In genomic region chr9:19097286-19097685, GRCm38 (mm10) we compare ENCODE assay signal across 28 mouse cellular contexts. TPM values are rescaled to one million over a fixed set of nuclear protein-coding genes. Genes with fewer than 3 reads are reported as not detected.
DNase-seq lines count a peak whose midpoint lies in the region; TF ChIP-seq lines count a peak whose summit lies in the region.
"Had no signal": no experiment of that assay in that cellular context is flagged by ENCODE, and none has a peak within 500 bp of the region (broad histone marks: within the 10 kb centered on the region; RNA-seq: fewer than 3 reads in every experiment).

No protein-coding gene starts in this region.

- H3K9ac ChIP-seq in ES-E14 (ENCODE audit: insufficient read depth, low read depth, low read length, poor library complexity, severe bottlenecking) = no peak overlapping the region
- H3K9ac ChIP-seq: embryonic facial prominence, embryonic 12.5 days; forebrain, embryonic 13.5 days had no signal

- H3K4me3 ChIP-seq in E14TG2a.4 (replicated peaks; ENCODE audit: low read length) (peak overlapping the region; percentile 23; the same call in 1 of the 2 replicates), ES-E14 (ENCODE audit: insufficient read depth in 1 of 2, low read depth in 1 of 2, low read length in 2 of 2, poor library complexity in 1 of 2, severe bottlenecking in 1 of 2) (peak overlapping the region in 1 of 2 experiments; percentile 14; a peak in 1 of 4 replicates)
- H3K4me3 ChIP-seq in hindbrain, embryonic 10.5 days = no peak overlapping the region
- H3K4me3 ChIP-seq: embryonic facial prominence, embryonic 10.5 days; embryonic facial prominence, embryonic 12.5 days; forebrain, embryonic 13.5 days had no signal

- DNase-seq in ES-E14 (ENCODE audit: low read depth, low spot score) (no peak), ZHBTc4 (ENCODE audit: low read depth, low spot score) (peak; percentile 52)
- no peak for DNase-seq in embryo, embryonic 10.5 days (ENCODE audit: low spot score)
- DNase-seq in hindbrain, embryonic 10.5 days (ENCODE audit: low spot score) = no peak
- DNase-seq: adrenal gland, adult 2 months; adrenal gland, postnatal 10 days; adrenal gland, postnatal 25 days; B cell, adult 2 months; cerebellum, adult 11 months; cerebellum, adult 18-20 months; cerebellum, adult 8-10 months; cerebellum, adult 9-11 months; cerebellum, postnatal 14 days; cerebellum, postnatal 36 days had no signal

- TF ChIP-seq CTCF in E14TG2a.4 (conservative IDR thresholded peaks at IDR 0.05; ENCODE audit: low read length) = no peak

- peaks cover 25% of the 10 kb centered on the region for H3K4me1 ChIP-seq in E14TG2a.4 (replicated peaks; ENCODE audit: low read depth, low read length)
- peaks cover 4 to 15% of the 10 kb centered on the region in 2 experiments; a peak in 3 of 4 replicates for H3K4me1 ChIP-seq in ES-E14 (ENCODE audit: control insufficient read depth in 2 of 2, insufficient read depth in 2 of 2, low read length in 2 of 2, poor library complexity in 1 of 2)
- H3K4me1 ChIP-seq in hindbrain, embryonic 10.5 days (replicated peaks) = no peaks in the 10 kb centered on the region
- H3K4me1 ChIP-seq: embryonic facial prominence, embryonic 10.5 days; embryonic facial prominence, embryonic 12.5 days; forebrain, embryonic 13.5 days had no signal

- in situ Hi-C loops in ES-E14 (cut with MboI; ENCODE audit: low sequenced_read_pairs in 2 of 2, unreplicated experiment in 2 of 2) = no loop called here

- 83% methylated on average over 4 of the region's 4 CpGs for WGBS in hindbrain, embryonic 10.5 days

- H3K27ac ChIP-seq in ES-E14 (ENCODE audit: insufficient read depth, low read depth, low read length, poor library complexity, severe bottlenecking) = peak overlapping the region; percentile 82; the same call in 1 of the 2 replicates
- no peak overlapping the region for H3K27ac ChIP-seq in hindbrain, embryonic 10.5 days
- H3K27ac ChIP-seq: embryonic facial prominence, embryonic 10.5 days; embryonic facial prominence, embryonic 12.5 days; forebrain, embryonic 13.5 days had no signal

- H3K9me3 ChIP-seq in E14TG2a.4 (ENCODE audit: low read length) = peaks cover 18% of the 10 kb centered on the region
- no peaks in the 10 kb centered on the region for H3K9me3 ChIP-seq in ES-E14 (ENCODE audit: control insufficient read depth, insufficient read depth, low read depth, low read length)
- peaks cover 18% of the 10 kb centered on the region for H3K9me3 ChIP-seq in hindbrain, embryonic 10.5 days
- H3K9me3 ChIP-seq: embryonic facial prominence, embryonic 12.5 days had no signal

- H3K36me3 ChIP-seq in E14TG2a.4 (ENCODE audit: insufficient read depth, low read length) = peaks cover 26% of the 10 kb centered on the region
- H3K36me3 ChIP-seq in ES-E14 (ENCODE audit: control insufficient read depth, insufficient read depth, low read length, poor library complexity, severe bottlenecking) = no peaks in the 10 kb centered on the region; the same call in none of the 2 replicates
- no peaks in the 10 kb centered on the region for H3K36me3 ChIP-seq in hindbrain, embryonic 10.5 days
- H3K36me3 ChIP-seq: embryonic facial prominence, embryonic 10.5 days; embryonic facial prominence, embryonic 12.5 days had no signal

- H3K27me3 ChIP-seq in E14TG2a.4 (ENCODE audit: insufficient read depth, low read length) = no peaks in the 10 kb centered on the region
- no peaks in the 10 kb centered on the region for H3K27me3 ChIP-seq in hindbrain, embryonic 10.5 days (ENCODE audit: insufficient read depth, poor library complexity, severe bottlenecking)
- H3K27me3 ChIP-seq: CH12.LX; embryonic facial prominence, embryonic 12.5 days; forebrain, embryonic 13.5 days had no signal

TF ChIP-seq in ES-E14, 5 proteins besides CTCF, POLR2A, EP300 and RAD21:
- TF ChIP-seq HCFC1 (IDR thresholded peaks at IDR 0.05; ENCODE audit: borderline replicate concordance, insufficient read depth, low read length) (no peak), ZC3H11A (IDR thresholded peaks at IDR 0.05; ENCODE audit: borderline replicate concordance, low read depth, low read length) (no peak), CHD2 (IDR thresholded peaks at IDR 0.05; ENCODE audit: low read depth, low read length) (no peak), ZNF384 (IDR thresholded peaks at IDR 0.05; ENCODE audit: low read depth, low read length) (no peak), MAFK (IDR thresholded peaks at IDR 0.05; ENCODE audit: insufficient read depth, low read depth, low read length) (no peak)

RNA-seq across cellular contexts. Expression of gene Olfr836, which starts 22.9 kb away (rescaled TPM):
- total RNA-seq in ES-E14 (2012; rRNA removed) = 1.5 and 1.7 TPM in 2 replicates
- not detected in 2 replicates for polyA plus RNA-seq in hindbrain, embryonic 10.5 days (2016; fragmentation: Nextera tagmentation; extraction: Ambion mirVana)
- total RNA-seq: adrenal gland, adult 2 months; adrenal gland, postnatal 10 days; adrenal gland, postnatal 25 days; adrenal gland, postnatal 4 days; CH12.LX; common myeloid progenitor, adult 5-6 weeks; MEL had no signal
- polyA plus RNA-seq: adrenal gland, adult 2 months; brain, embryonic 14.5 days; CD4-positive, CD25-positive, alpha-beta regulatory T cell, adult 4 months; embryonic facial prominence, embryonic 10.5 days; embryonic facial prominence, embryonic 12.5 days; embryonic facial prominence, embryonic 14.5 days; forebrain, embryonic 11.5 days; forebrain, embryonic 13.5 days; forebrain, embryonic 16.5 days; frontal cortex, adult 2 months had no signal

RNA-seq across cellular contexts. Expression of gene Olfr837, which starts 38.8 kb away (rescaled TPM):
- 0.69 and 0.80 TPM in 2 replicates for total RNA-seq in ES-E14 (2012; rRNA removed)
- polyA plus RNA-seq in hindbrain, embryonic 10.5 days (2016; fragmentation: Nextera tagmentation; extraction: Ambion mirVana) = not detected in 2 replicates
- total RNA-seq: adrenal gland, adult 2 months; adrenal gland, postnatal 10 days; adrenal gland, postnatal 25 days; adrenal gland, postnatal 4 days; CH12.LX; common myeloid progenitor, adult 5-6 weeks; MEL had no signal
- polyA plus RNA-seq: adrenal gland, adult 2 months; brain, embryonic 14.5 days; embryonic facial prominence, embryonic 10.5 days; embryonic facial prominence, embryonic 12.5 days; embryonic facial prominence, embryonic 14.5 days; forebrain, embryonic 11.5 days; forebrain, embryonic 13.5 days; forebrain, embryonic 16.5 days; frontal cortex, adult 2 months had no signal
